In genomic region chr12:79253294-79254053, GRCm38 (mm10) we compare ENCODE assay signal across 16 mouse cellular contexts. TPM values are rescaled to one million over a fixed set of nuclear protein-coding genes. Genes with fewer than 3 reads are reported as not detected.
A peak's percentile ranks its signal among the peaks of the same experiment; 100 is the strongest.
DNase-seq lines count a peak whose midpoint lies in the region; ATAC-seq lines count a peak whose summit lies in the region.
"Had no signal": no experiment of that assay in that cellular context is flagged by ENCODE, and none has a peak within 500 bp of the region (broad histone marks: within the 10 kb centered on the region; RNA-seq: fewer than 3 reads in every experiment).

No protein-coding gene starts in this region.

- H3K9ac ChIP-seq in liver, embryonic 16.5 days (ENCODE audit: low read depth, low read length) = no peak overlapping the region
- no peak overlapping the region for H3K9ac ChIP-seq in kidney, embryonic 16.5 days (replicated peaks; ENCODE audit: low read length)
- H3K9ac ChIP-seq: embryonic facial prominence, embryonic 15.5 days; lung, embryonic 15.5 days had no signal

- H3K36me3 ChIP-seq in liver, embryonic 16.5 days (ENCODE audit: control insufficient read depth, insufficient read depth) = peaks cover 10% of the 10 kb centered on the region; the same call in 1 of the 2 replicates
- peaks cover 47% of the 10 kb centered on the region for H3K36me3 ChIP-seq in kidney, embryonic 16.5 days (ENCODE audit: insufficient read depth, low read length)
- H3K36me3 ChIP-seq in splenic B cell, adult 2 months (ENCODE audit: control insufficient read depth, insufficient read depth, low read length, poor library complexity, severe bottlenecking) = peaks cover 17% of the 10 kb centered on the region

- ATAC-seq in liver, embryonic 16.5 days (ENCODE audit: low read depth) = peak; percentile 58; the same call in 1 of the 2 replicates
- ATAC-seq in kidney, embryonic 16.5 days (ENCODE audit: low FRiP score, low TSS enrichment) = peak; percentile 85
- ATAC-seq: forebrain, embryonic 14.5 days had no signal

- no peak overlapping the region for H3K4me3 ChIP-seq in liver, embryonic 16.5 days (ENCODE audit: low read depth, low read length)
- no peak overlapping the region for H3K4me3 ChIP-seq in brown adipose tissue, adult 24 weeks (ENCODE audit: insufficient read depth, low read depth, low read length)
- H3K4me3 ChIP-seq in kidney, embryonic 16.5 days (ENCODE audit: low read length) = no peak overlapping the region
- H3K4me3 ChIP-seq: embryonic facial prominence, embryonic 15.5 days; lung, embryonic 15.5 days had no signal

- DNase-seq in liver = no peak
- peak; percentile 55 for DNase-seq in splenic B cell, adult 2 months (ENCODE audit: low read depth, low spot score)
- DNase-seq in ovary, postnatal 10 days (ENCODE audit: low spot score) = no peak
- no peak for DNase-seq in thymus, postnatal 10 days (ENCODE audit: low spot score in 2 of 2)
- DNase-seq: cerebellum, adult 8-10 months; heart, postnatal 4 days; layer of hippocampus, postnatal 36 days; right cerebral cortex, postnatal 25 days; thymus, postnatal 36 days had no signal

- H3K4me1 ChIP-seq in liver, embryonic 16.5 days (ENCODE audit: control insufficient read depth, low read depth, low read length) = no peaks in the 10 kb centered on the region
- no peaks in the 10 kb centered on the region for H3K4me1 ChIP-seq in brown adipose tissue, adult 24 weeks (ENCODE audit: control insufficient read depth, insufficient read depth, insufficient read length, low read length)
- H3K4me1 ChIP-seq in kidney, embryonic 16.5 days (ENCODE audit: insufficient read depth, low read length) = no peaks in the 10 kb centered on the region
- H3K4me1 ChIP-seq: embryonic facial prominence, embryonic 15.5 days; lung, embryonic 15.5 days had no signal

- H3K4me2 ChIP-seq in liver, embryonic 16.5 days (ENCODE audit: low read depth, low read length) = no peak overlapping the region
- no peak overlapping the region for H3K4me2 ChIP-seq in kidney, embryonic 16.5 days (replicated peaks; ENCODE audit: low read depth, low read length)
- H3K4me2 ChIP-seq: embryonic facial prominence, embryonic 15.5 days; lung, embryonic 15.5 days; midbrain, embryonic 11.5 days had no signal

- no peaks in the 10 kb centered on the region for H3K27me3 ChIP-seq in liver, embryonic 16.5 days (ENCODE audit: control insufficient read depth, insufficient read depth, low read depth, low read length)
- H3K27me3 ChIP-seq in kidney, embryonic 16.5 days (ENCODE audit: insufficient read depth, low read length) = no peaks in the 10 kb centered on the region
- H3K27me3 ChIP-seq in splenic B cell, adult 2 months (ENCODE audit: control insufficient read depth, insufficient read depth, low read length, poor library complexity, severe bottlenecking) = no peaks in the 10 kb centered on the region
- H3K27me3 ChIP-seq: embryonic facial prominence, embryonic 15.5 days; lung, embryonic 15.5 days had no signal

- no peaks in the 10 kb centered on the region for H3K9me3 ChIP-seq in liver, embryonic 16.5 days (replicated peaks; ENCODE audit: control insufficient read depth, low read length)
- no peaks in the 10 kb centered on the region for H3K9me3 ChIP-seq in kidney, embryonic 16.5 days (ENCODE audit: low read length)
- H3K9me3 ChIP-seq: embryonic facial prominence, embryonic 15.5 days; lung, embryonic 15.5 days had no signal

- WGBS in liver, embryonic 16.5 days (ENCODE audit: insufficient replicate concordance) = 75% methylated on average over 9 of the region's 9 CpGs
- WGBS in kidney, embryonic 16.5 days = 70% methylated on average over 9 of the region's 9 CpGs

- no peak overlapping the region for H3K27ac ChIP-seq in liver, embryonic 16.5 days (ENCODE audit: low read length)
- peak overlapping the region; percentile 47; the same call in 1 of the 2 replicates for H3K27ac ChIP-seq in brown adipose tissue, adult 24 weeks (replicated peaks; ENCODE audit: low read depth, low read length)
- peak overlapping the region; percentile 32; the same call in 1 of the 2 replicates for H3K27ac ChIP-seq in kidney, embryonic 16.5 days (ENCODE audit: low read length)
- H3K27ac ChIP-seq: embryonic facial prominence, embryonic 15.5 days; lung, embryonic 15.5 days had no signal

RNA-seq across cellular contexts. Expression of gene Zfyve26, which starts 42.6 kb away (rescaled TPM):
- 10.3 and 10.7 TPM in 2 replicates for polyA plus RNA-seq in liver, embryonic 16.5 days (2015; fragmentation: Nextera tagmentation; extraction: Ambion mirVana)
- polyA plus RNA-seq in brown adipose tissue, adult 24 weeks (2012; ENCODE audit: insufficient read depth, insufficient read length, missing spikeins) = 8.6 and 11.1 TPM in 2 replicates
- polyA plus RNA-seq in kidney, embryonic 16.5 days (2015; fragmentation: Nextera tagmentation; extraction: Ambion mirVana) = 11.2 and 17.7 TPM in 2 replicates

RNA-seq across cellular contexts. Expression of gene Rad51b, which starts 43.6 kb away (rescaled TPM):
- polyA plus RNA-seq in liver, embryonic 16.5 days (2015; fragmentation: Nextera tagmentation; extraction: Ambion mirVana) = 4.4 and 4.8 TPM in 2 replicates
- 0.63 and 0.75 TPM in 2 replicates for polyA plus RNA-seq in brown adipose tissue, adult 24 weeks (2012; ENCODE audit: insufficient read depth, insufficient read length, missing spikeins)
- 8.0 and 8.9 TPM in 2 replicates for polyA plus RNA-seq in kidney, embryonic 16.5 days (2015; fragmentation: Nextera tagmentation; extraction: Ambion mirVana)

RNA-seq across cellular contexts. Expression of gene Rdh12, which starts 44.8 kb away (rescaled TPM):
- 1.5 and 2.0 TPM in 2 replicates for polyA plus RNA-seq in liver, embryonic 16.5 days (2015; fragmentation: Nextera tagmentation; extraction: Ambion mirVana)
- polyA plus RNA-seq in brown adipose tissue, adult 24 weeks (2012; ENCODE audit: insufficient read depth, insufficient read length, missing spikeins) = not detected in 2 replicates
- 3.5 and 4.2 TPM in 2 replicates for polyA plus RNA-seq in kidney, embryonic 16.5 days (2015; fragmentation: Nextera tagmentation; extraction: Ambion mirVana)
